In genomic region chr8:91347146-91347545, GRCm38 (mm10) we compare ENCODE assay signal across 19 mouse cellular contexts. TPM values are rescaled to one million over a fixed set of nuclear protein-coding genes. Genes with fewer than 3 reads are reported as not detected.
DNase-seq lines count a peak whose midpoint lies in the region; ATAC-seq and TF ChIP-seq lines count a peak whose summit lies in the region.
"Had no signal": no experiment of that assay in that cellular context is flagged by ENCODE, and none has a peak within 500 bp of the region (broad histone marks: within the 10 kb centered on the region; RNA-seq: fewer than 3 reads in every experiment).

No protein-coding gene starts in this region.

- H3K4me3 ChIP-seq in heart, embryonic 10.5 days, result 0 out of 2 replicates have a peak overlapping the region, but pooled peaks have one; percentile 13
- H3K4me3 ChIP-seq in lung, embryonic 14.5 days (ENCODE audit: low read depth, low read length), result no peak overlapping the region
- no peak overlapping the region for H3K4me3 ChIP-seq in heart, postnatal 0 days (ENCODE audit: low read depth, low read length)
- H3K4me3 ChIP-seq: megakaryocyte, embryonic 14.5 days; myocyte had no signal

- TF ChIP-seq CTCF in lung, embryonic 14.5 days (IDR thresholded peaks at IDR 0.05; ENCODE audit: low read depth), result peak; percentile 11; the same call in 1 of the 2 replicates
- TF ChIP-seq CTCF in heart, postnatal 0 days (IDR thresholded peaks at IDR 0.05; ENCODE audit: low read depth), result peak; percentile 42

- no peak for TF ChIP-seq EP300 in heart, postnatal 0 days (IDR thresholded peaks at IDR 0.05; ENCODE audit: low read depth)

- WGBS in heart, embryonic 10.5 days, result 55% methylated on average over 10 of the region's 10 CpGs
- WGBS in lung, embryonic 14.5 days, result 76% methylated on average over 10 of the region's 10 CpGs
- 46% methylated on average over 10 of the region's 10 CpGs for WGBS in heart, postnatal 0 days

- peaks cover 59% of the 10 kb centered on the region for H3K4me1 ChIP-seq in heart, embryonic 10.5 days
- peaks cover 3% of the 10 kb centered on the region; the same call in 1 of the 2 replicates for H3K4me1 ChIP-seq in lung, embryonic 14.5 days (ENCODE audit: insufficient read depth)
- peaks cover 16% of the 10 kb centered on the region for H3K4me1 ChIP-seq in heart, postnatal 0 days (ENCODE audit: control insufficient read depth, insufficient read depth)

- no peaks in the 10 kb centered on the region for H3K36me3 ChIP-seq in heart, embryonic 10.5 days
- H3K36me3 ChIP-seq in lung, embryonic 14.5 days (ENCODE audit: insufficient read depth), result no peaks in the 10 kb centered on the region
- no peaks in the 10 kb centered on the region for H3K36me3 ChIP-seq in heart, postnatal 0 days (replicated peaks; ENCODE audit: control insufficient read depth, insufficient read depth, low read length)

- peak overlapping the region; percentile 44; the same call in 1 of the 2 replicates for H3K27ac ChIP-seq in heart, embryonic 10.5 days
- no peak overlapping the region for H3K27ac ChIP-seq in lung, embryonic 14.5 days (ENCODE audit: low read depth)
- H3K27ac ChIP-seq in heart, postnatal 0 days (ENCODE audit: low read depth), result no peak overlapping the region
- H3K27ac ChIP-seq: liver, embryonic 14.5 days had no signal

- DNase-seq in heart, embryonic 10.5 days (ENCODE audit: low spot score), result peak; percentile 74
- no peak for DNase-seq in heart, adult 18-20 months
- no peak for DNase-seq in lung, embryonic 14.5 days
- no peak for DNase-seq in lung, postnatal 10 days
- peak; percentile 40 for DNase-seq in ES-CJ7 (ENCODE audit: low read depth, low spot score)
- no peak for DNase-seq in heart, postnatal 0 days (ENCODE audit: low spot score)
- DNase-seq in layer of hippocampus, adult 9-10 months (ENCODE audit: low spot score), result no peak
- no peak for DNase-seq in layer of hippocampus, adult 18-20 months (ENCODE audit: low spot score in 2 of 2)
- DNase-seq: adrenal gland, postnatal 25 days; cerebellum, adult 11 months; cerebellum, postnatal 14 days; kidney, adult 11 months; layer of hippocampus, postnatal 36 days; thymus, adult 18-20 months had no signal

- H3K9ac ChIP-seq in lung, embryonic 14.5 days, result no peak overlapping the region
- no peak overlapping the region for H3K9ac ChIP-seq in heart, postnatal 0 days (replicated peaks; ENCODE audit: low read depth, low read length)
- H3K9ac ChIP-seq: liver, embryonic 14.5 days had no signal

- H3K9me3 ChIP-seq in heart, embryonic 10.5 days, result no peaks in the 10 kb centered on the region
- H3K9me3 ChIP-seq in lung, embryonic 14.5 days (ENCODE audit: low read depth, low read length), result no peaks in the 10 kb centered on the region
- no peaks in the 10 kb centered on the region for H3K9me3 ChIP-seq in heart, postnatal 0 days (replicated peaks; ENCODE audit: control insufficient read depth, low read length)

- no peak overlapping the region for H3K4me2 ChIP-seq in lung, embryonic 14.5 days
- H3K4me2 ChIP-seq in heart, postnatal 0 days (ENCODE audit: low read depth, low read length), result peak overlapping the region; percentile 15; the same call in 1 of the 2 replicates

- no peak for ATAC-seq in lung, embryonic 14.5 days (ENCODE audit: insufficient read depth)
- no peak for ATAC-seq in heart, postnatal 0 days (ENCODE audit: insufficient read depth, low read depth)
- ATAC-seq: forebrain, embryonic 16.5 days; Patski had no signal

- H3K27me3 ChIP-seq in heart, embryonic 10.5 days (ENCODE audit: insufficient read depth, poor library complexity, severe bottlenecking), result no peaks in the 10 kb centered on the region
- no peaks in the 10 kb centered on the region for H3K27me3 ChIP-seq in lung, embryonic 14.5 days (ENCODE audit: insufficient read depth, low read length)
- no peaks in the 10 kb centered on the region for H3K27me3 ChIP-seq in heart, postnatal 0 days (ENCODE audit: control insufficient read depth, insufficient read depth, low read length)
- H3K27me3 ChIP-seq: megakaryocyte, embryonic 14.5 days; Patski had no signal

RNA-seq across cellular contexts. Expression of gene Fto, which starts 33.8 kb away (rescaled TPM):
- polyA plus RNA-seq in heart, embryonic 10.5 days (2016; fragmentation: Nextera tagmentation; extraction: Ambion mirVana), result 81.7 and 83.2 TPM in 2 replicates
- total RNA-seq in heart, adult 18-20 months (2021), result 10 to 100 TPM; 59.5 to 66.3 TPM
- polyA plus RNA-seq in lung, embryonic 14.5 days (2014; fragmentation: Nextera tagmentation; extraction: Ambion mirVana), result 104 and 109 TPM in 2 replicates
- 43.9 and 50.6 TPM in 2 replicates for total RNA-seq in heart, postnatal 0 days (2014; rRNA removed; ENCODE audit: low replicate concordance)
- polyA plus RNA-seq in heart, postnatal 0 days (2015; fragmentation: Nextera tagmentation; extraction: Ambion mirVana), result 39.3 and 41.1 TPM in 2 replicates
- 100 to 1,000 TPM; 149 to 152 TPM for total RNA-seq in layer of hippocampus, adult 18-20 months (2021)

RNA-seq across cellular contexts. Expression of gene Rpgrip1l, which starts 34.1 kb away (rescaled TPM):
- 9.2 and 9.3 TPM in 2 replicates for polyA plus RNA-seq in heart, embryonic 10.5 days (2016; fragmentation: Nextera tagmentation; extraction: Ambion mirVana)
- 1 to 10 TPM; 4.6 to 6.1 TPM for total RNA-seq in heart, adult 18-20 months (2021)
- 10.4 and 11.6 TPM in 2 replicates for polyA plus RNA-seq in lung, embryonic 14.5 days (2014; fragmentation: Nextera tagmentation; extraction: Ambion mirVana)
- 3.6 and 4.1 TPM in 2 replicates for total RNA-seq in heart, postnatal 0 days (2014; rRNA removed; ENCODE audit: low replicate concordance)
- 4.3 and 4.7 TPM in 2 replicates for polyA plus RNA-seq in heart, postnatal 0 days (2015; fragmentation: Nextera tagmentation; extraction: Ambion mirVana)
- 10 to 100 TPM; 23.9 to 26.6 TPM for total RNA-seq in layer of hippocampus, adult 18-20 months (2021)

Comparison
In these comparisons a context has a peak if more than half of its experiments do, and no peak if none do; other contexts are left out.
1. DNase-seq: peak in heart, embryonic 10.5 days (single experiment) and ES-CJ7 (single experiment); none in heart, adult 18-20 months (0 of 2), lung, embryonic 14.5 days (single experiment), lung, postnatal 10 days (single experiment), heart, postnatal 0 days (single experiment), layer of hippocampus, adult 9-10 months (single experiment) and layer of hippocampus, adult 18-20 months (0 of 2).